Mouse (Mus musculus) bone marrow macrophage, adult 2 months (primary cell): ENCODE measurements around the gene Acot9. TPM values are rescaled to one million over a fixed set of nuclear protein-coding genes. Genes with fewer than 3 reads are reported as not detected.
A peak's percentile ranks its signal among the peaks of the same experiment; 100 is the strongest.

ENCODE experiments used
- H3K27ac ChIP-seq: 2 replicates; pipeline ENCODE4 v1.5.1; 2012; ENCODE audit warnings: low read depth, low read length; ENCODE audit not compliant: insufficient read depth
- H3K4me1 ChIP-seq: 2 replicates; pipeline ENCODE4 v1.6.1; 2012; ENCODE audit warnings: low read length; ENCODE audit not compliant: control insufficient read depth, insufficient read depth
- H3K4me3 ChIP-seq: 2 replicates; pipeline ENCODE4 v1.5.1; 2012; ENCODE audit warnings: mild to moderate bottlenecking, low read length, moderate library complexity; ENCODE audit not compliant: insufficient read depth
- CTCF ChIP-seq: IDR thresholded peaks from 2 replicates; pipeline ENCODE4 v1.5.1; 2012; ENCODE audit warnings: low read depth, mild to moderate bottlenecking, low read length, moderate library complexity
- POLR2A ChIP-seq: IDR thresholded peaks from 2 replicates; pipeline ENCODE4 v1.6.1; 2012; ENCODE audit warnings: mild to moderate bottlenecking, low read depth, low read length, borderline replicate concordance
- polyA plus RNA-seq: library from polyadenylated mRNA; stranded (reverse); fragments of >200 nt; gene quantifications from 2 replicates; pipeline ENCODE4 v1.2.4, GENCODE M21; 2012; ENCODE audit not compliant: missing spikeins, insufficient read depth, insufficient read length

The Acot9 gene
- 34.9 and 37.1 TPM in 2 replicates for polyA plus RNA-seq

DNA sequence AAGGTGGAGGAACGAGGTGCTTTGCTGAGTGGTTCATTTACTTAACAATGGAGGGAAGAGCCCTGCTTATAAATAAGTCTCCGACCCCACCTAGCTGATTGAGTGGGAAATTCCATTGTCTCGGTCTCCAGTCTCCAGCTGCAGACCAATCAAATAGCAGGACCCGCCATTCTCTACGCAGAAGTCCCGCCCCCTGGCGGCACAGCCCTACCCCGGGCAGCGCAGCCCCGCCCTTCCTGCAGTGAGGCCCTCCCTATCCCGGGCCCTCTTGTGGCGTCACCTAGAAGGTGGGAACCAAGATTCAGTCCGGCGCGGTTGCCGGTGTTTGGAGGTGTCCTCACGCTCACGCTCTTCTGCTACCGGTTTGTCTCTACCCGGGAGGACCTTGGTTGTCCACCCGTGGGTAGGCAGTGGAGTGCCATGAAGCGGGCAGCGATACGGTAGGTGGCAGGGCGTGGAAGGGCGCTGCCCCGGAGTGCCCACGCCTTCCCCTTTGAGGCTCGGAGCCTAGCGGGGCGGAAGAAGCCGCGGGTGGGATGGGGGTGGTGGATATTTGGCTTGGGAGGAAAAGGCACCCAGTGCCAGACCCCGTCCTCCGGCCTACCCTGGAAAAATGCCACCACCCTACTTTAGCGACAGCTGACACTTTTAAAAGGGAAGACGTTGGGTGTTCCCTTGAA lies at the start of gene Acot9:
Acot9 (plus strand) TSS at position 209 of the 680 bp plus-strand sequence.
- Histone ChIP-seq H3K27ac (peak within 1 kb of the TSS; percentile 83), H3K4me1 (no peaks in the 10 kb centered on the region; the same call in 1 of the 2 replicates), H3K4me3 (peak within 1 kb of the TSS; percentile 100)
- TF ChIP-seq POLR2A (peak; percentile 81; the same call in 1 of the 2 replicates), CTCF (no peak)

- TF ChIP-seq POLR2A (no peak), CTCF (no peak)
- Histone ChIP-seq H3K4me3 (peak overlapping the region; percentile 56), H3K4me1 (peaks cover 6% of the 10 kb centered on the region), H3K27ac (peak overlapping the region; percentile 90)
These were observed 47.7 kb upstream of the Acot9 start for GRCm38 (mm10) chrX:155214291-155215136.

DNA sequence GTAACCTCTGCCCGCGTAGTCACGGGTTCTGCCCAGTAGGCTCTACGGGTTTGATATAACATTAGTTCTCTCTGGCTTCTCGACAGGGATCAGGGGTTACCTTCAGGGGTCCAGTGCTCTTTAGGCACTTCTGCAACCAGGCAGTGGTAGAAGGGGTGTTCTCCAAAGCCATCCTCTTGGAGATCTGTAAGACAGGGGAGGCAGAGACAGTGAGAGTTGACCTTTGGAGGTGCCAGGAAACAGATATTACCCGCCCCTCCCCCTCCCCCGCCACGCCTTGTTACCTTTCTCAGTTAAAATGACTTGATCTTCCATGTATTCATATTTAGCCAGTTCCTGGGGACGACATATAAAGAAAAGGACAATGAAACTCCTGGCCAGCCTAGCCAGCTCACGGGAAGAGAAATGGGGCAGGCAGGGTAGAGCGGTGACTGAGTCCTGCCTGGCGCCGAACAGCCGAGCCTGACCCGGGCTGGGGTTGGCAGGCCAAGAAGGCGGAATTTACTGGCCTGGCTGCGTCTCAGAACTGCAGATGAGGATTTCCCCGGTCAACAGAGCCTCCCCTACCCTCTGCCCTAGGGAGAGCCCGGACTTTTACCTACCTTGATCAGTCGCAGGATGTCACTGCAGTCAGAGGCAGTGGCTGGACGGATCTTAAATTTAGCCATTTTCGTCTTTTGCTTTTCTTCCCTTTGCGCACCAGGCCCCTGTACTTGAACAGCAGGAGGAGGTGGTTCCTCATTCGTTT lies 46.6 kb upstream of the Acot9 start:
- Histone ChIP-seq H3K4me1 (peaks cover 6% of the 10 kb centered on the region; the same call in 1 of the 2 replicates), H3K4me3 (peak overlapping the region; percentile 73), H3K27ac (peak overlapping the region; percentile 90)
- TF ChIP-seq POLR2A: no peak
- TF ChIP-seq CTCF: no peak

GRCm38 (mm10) chrX:155216271-155216670 lies 46.0 kb upstream of the Acot9 start, which contains the start of gene Sat1:
Sat1 (minus strand) TSS chrX:155216449.
- Histone ChIP-seq H3K27ac (peak within 1 kb of the TSS; percentile 90), H3K4me3 (peak within 1 kb of the TSS; percentile 73), H3K4me1 (peaks cover 6% of the 10 kb centered on the region; the same call in 1 of the 2 replicates)
- TF ChIP-seq CTCF (no peak), POLR2A (no peak)

DNA sequence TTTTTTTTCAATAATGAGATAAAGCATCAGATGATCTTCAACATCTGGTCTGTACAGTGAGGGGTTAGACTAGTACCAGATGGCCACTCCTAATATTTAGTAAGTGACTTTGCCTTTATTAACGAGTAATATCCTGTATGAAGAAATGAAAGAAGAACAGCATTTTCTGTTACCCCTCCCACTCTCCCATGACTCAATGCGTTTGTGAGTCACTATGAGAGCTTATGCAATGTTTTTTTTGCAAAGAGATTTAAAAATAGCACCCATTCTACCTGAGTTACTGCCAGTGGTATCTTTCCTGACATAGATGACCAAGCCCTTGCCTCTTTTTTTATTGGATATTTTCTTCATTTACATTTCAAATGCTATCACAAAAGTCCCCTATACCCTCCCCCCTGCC lies 44.0 kb upstream of the Acot9 start:
- H3K27ac ChIP-seq: peak overlapping the region; percentile 10; the same call in 1 of the 2 replicates
- H3K4me3 ChIP-seq: no peak overlapping the region
- no peak for TF ChIP-seq POLR2A
- TF ChIP-seq CTCF: no peak
- H3K4me1 ChIP-seq: peaks cover 4% of the 10 kb centered on the region; the same call in 1 of the 2 replicates

GRCm38 (mm10) chrX:155256856-155257255 lies 5.4 kb upstream of the Acot9 start:
- no peaks in the 10 kb centered on the region; the same call in 1 of the 2 replicates for H3K4me1 ChIP-seq
- TF ChIP-seq POLR2A: no peak
- TF ChIP-seq CTCF: no peak
- no peak overlapping the region for H3K4me3 ChIP-seq
- H3K27ac ChIP-seq: no peak overlapping the region

DNA sequence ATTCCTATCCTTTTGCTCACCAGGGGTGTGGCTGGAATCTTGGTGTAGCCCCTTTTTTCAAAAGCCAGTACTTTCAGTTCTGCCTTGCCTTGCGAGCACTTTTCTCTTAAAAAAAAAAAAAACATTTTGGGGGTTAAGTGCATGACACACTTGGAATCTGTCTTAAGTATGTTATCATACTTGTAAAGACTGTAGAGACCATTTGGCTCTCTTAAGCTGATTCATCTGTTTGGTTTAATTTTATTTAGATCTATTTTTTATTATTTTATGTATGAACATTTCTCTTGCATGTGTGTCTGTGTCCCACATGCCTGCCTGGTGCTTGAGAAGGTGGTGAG lies 641 bp downstream of the Acot9 start:
- TF ChIP-seq CTCF: no peak
- TF ChIP-seq POLR2A: no peak
- H3K4me3 ChIP-seq: peak overlapping the region; percentile 100
- H3K4me1 ChIP-seq: no peaks in the 10 kb centered on the region; the same call in 1 of the 2 replicates
- peak overlapping the region; percentile 83 for H3K27ac ChIP-seq

DNA sequence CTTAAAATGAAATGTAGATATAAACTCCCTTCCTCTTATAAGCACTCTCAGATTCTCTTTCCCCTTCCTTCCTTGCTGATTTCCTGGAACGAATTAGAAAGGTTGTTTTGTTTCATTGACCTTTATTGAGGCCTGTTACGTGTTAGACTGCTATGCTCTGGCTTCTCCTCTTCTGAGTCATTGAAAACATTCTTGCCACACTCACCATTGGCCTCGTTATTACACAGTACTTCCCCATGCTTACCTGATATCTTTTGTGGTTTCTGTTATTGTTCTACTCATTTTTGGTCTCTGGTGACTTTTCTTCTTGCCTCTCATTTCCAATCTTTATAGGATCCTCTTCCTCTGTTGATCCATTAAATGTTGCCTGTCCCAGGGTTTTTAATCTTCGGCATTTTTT lies 16.2 kb downstream of the Acot9 start:
- Histone ChIP-seq H3K27ac (no peak overlapping the region), H3K4me1 (peaks cover 9% of the 10 kb centered on the region), H3K4me3 (no peak overlapping the region)
- TF ChIP-seq POLR2A (no peak), CTCF (no peak)

DNA sequence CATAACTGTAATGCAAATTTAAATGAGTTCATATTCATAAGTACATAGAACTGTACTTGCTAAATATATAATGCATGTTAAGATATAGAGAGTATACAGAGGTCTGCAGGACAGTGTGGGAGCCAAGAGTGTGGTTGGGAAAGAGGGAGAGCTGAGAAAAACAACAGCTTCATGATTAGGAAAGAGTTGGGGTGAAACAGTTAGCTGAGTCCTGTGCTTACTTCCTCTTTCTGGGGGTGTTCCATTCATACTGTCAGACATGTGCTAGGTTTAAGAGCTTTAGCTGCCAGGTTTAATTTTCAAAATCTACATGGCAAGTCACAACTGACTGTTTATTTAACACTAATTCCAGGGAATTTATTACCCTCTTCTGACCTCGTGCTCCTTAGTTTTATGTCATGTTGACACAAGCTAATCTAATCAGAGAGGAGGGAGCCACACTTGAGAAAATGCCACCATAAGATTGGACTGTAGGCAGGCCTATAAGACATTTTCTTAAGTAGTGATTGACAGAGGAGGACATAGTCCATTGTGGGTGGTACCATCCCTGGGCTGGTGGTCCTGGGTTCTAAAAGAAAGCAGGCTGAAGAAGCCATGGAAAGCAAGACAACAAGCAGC lies 18.3 kb downstream of the Acot9 start:
- no peak overlapping the region for H3K4me3 ChIP-seq
- no peak for TF ChIP-seq CTCF
- no peak for TF ChIP-seq POLR2A
- 0 out of 2 replicates have a peak overlapping the region, but pooled peaks have one; percentile 8 for H3K27ac ChIP-seq
- peaks cover 9% of the 10 kb centered on the region for H3K4me1 ChIP-seq
